Mouse (Mus musculus): ENCODE measurements around the gene Padi2.

DNA sequence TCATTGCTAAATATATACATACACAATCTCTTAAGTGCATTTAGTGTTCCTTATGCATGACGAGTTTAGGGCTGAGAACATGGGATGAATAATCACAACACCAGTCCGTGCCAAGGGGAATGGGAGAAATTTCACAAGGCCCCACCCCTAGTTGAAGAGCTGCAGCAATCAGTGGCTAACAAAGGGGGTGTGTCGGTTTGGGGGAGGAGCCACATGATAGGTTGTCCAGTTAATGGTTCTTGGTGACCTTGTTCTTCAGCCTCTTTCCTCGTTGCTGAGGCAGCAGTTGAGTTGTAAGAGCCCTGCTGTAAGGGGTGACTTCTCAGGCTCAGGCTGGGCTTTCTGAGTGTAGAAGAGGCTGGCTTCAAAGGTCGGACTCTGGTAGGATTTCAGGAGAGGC, 56.8 kb downstream of the Padi2 start:
- TF ChIP-seq CEBPB (IDR thresholded peaks at IDR 0.05; ENCODE audit: low read depth) (no peak), CTCF (IDR thresholded peaks at IDR 0.05; ENCODE audit: control insufficient read depth, insufficient read depth, insufficient read length) (no peak), USF1 (IDR thresholded peaks at IDR 0.05; ENCODE audit: low read depth) (no peak), MYOD1 (IDR thresholded peaks at IDR 0.05; ENCODE audit: control insufficient read depth, insufficient read length, low read depth) (no peak), MAX (IDR thresholded peaks at IDR 0.05) (no peak), FOSL1 (IDR thresholded peaks at IDR 0.05; ENCODE audit: insufficient read depth, low read length, poor library complexity, severe bottlenecking) (no peak), MYOG (IDR thresholded peaks at IDR 0.05; ENCODE audit: control insufficient read depth, extremely low read depth, insufficient read length) (no peak)

Measured in C2C12 (cell line).